Mouse (Mus musculus): ENCODE results near the gene Dhcr24. TPM values are rescaled to one million over a fixed set of nuclear protein-coding genes. Genes with fewer than 3 reads are reported as not detected.

The Dhcr24 gene
- polyA plus RNA-seq, 1 experiment from 2014 or later = 3.8 TPM

DNA sequence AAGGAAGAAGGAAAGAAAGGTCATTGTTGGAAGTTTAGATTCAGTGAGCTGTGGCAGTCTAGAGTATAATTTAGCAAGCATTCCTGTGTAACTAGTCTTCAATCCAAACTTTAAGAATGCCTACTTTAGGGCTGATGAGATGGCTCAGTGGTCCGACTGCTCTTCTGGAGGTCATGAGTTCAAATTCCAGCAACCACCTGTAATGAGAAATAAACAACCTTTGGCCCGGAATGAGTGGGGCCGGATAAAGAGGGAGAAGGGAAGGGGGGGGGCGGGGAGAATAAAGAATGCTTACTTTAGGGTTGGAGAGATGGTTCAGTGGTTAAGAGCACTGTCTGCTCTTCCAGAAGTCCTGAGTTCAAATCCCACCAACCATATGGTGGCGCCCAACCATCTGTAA, 3.6 kb upstream of the Dhcr24 start:
- 86% methylated on average over 5 of the region's 5 CpGs for WGBS
- H3K4me3 ChIP-seq (ENCODE audit: low read depth, low read length) = no peak overlapping the region
- no peak overlapping the region for H3K27ac ChIP-seq (ENCODE audit: low read length)
- peaks cover 3% of the 10 kb centered on the region; the same call in 1 of the 2 replicates for H3K9me3 ChIP-seq (replicated peaks; ENCODE audit: control insufficient read depth, low read length, poor library complexity, severe bottlenecking)
- H3K4me1 ChIP-seq (ENCODE audit: control insufficient read depth, insufficient read depth, low read length) = peaks cover 12% of the 10 kb centered on the region
- no peak overlapping the region for H3K9ac ChIP-seq (ENCODE audit: low read depth, low read length)
- no peaks in the 10 kb centered on the region for H3K27me3 ChIP-seq (ENCODE audit: control insufficient read depth, insufficient read depth, low read depth, low read length)
- no peaks in the 10 kb centered on the region for H3K36me3 ChIP-seq (ENCODE audit: control insufficient read depth, insufficient read depth, low read length)
- no peak for ATAC-seq
- H3K4me2 ChIP-seq (ENCODE audit: low read length) = no peak overlapping the region

DNA sequence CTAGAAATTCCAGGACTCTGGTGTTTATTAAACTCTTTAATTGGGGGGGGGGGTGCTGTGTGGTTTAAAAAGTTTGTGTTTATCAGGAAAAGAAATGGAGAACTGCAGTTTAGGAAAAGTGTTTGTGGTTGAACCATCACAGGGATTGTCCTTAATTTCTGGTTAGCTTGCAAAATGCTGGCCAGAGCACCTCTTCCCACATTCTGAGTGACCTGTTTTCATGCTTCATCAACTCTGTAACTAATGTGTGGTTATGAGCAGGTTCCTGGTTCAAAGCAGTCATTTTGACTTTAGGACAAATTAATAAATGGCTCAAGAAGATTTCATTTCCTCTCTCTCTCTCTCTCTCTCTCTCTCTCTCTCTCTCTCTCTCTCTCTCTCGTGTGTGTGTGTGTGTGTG, 2.9 kb upstream of the Dhcr24 start:
- Histone ChIP-seq H3K4me2 (ENCODE audit: low read length) (no peak overlapping the region), H3K36me3 (ENCODE audit: control insufficient read depth, insufficient read depth, low read length) (no peaks in the 10 kb centered on the region), H3K4me1 (ENCODE audit: control insufficient read depth, insufficient read depth, low read length) (peaks cover 19% of the 10 kb centered on the region), H3K4me3 (ENCODE audit: low read depth, low read length) (no peak overlapping the region), H3K27me3 (ENCODE audit: control insufficient read depth, insufficient read depth, low read depth, low read length) (no peaks in the 10 kb centered on the region), H3K9ac (ENCODE audit: low read depth, low read length) (no peak overlapping the region), H3K9me3 (replicated peaks; ENCODE audit: control insufficient read depth, low read length, poor library complexity, severe bottlenecking) (no peaks in the 10 kb centered on the region), H3K27ac (ENCODE audit: low read length) (no peak overlapping the region)
- no peak for ATAC-seq
- no CpG with 5 or more reads among the region's 1 CpGs for WGBS

DNA sequence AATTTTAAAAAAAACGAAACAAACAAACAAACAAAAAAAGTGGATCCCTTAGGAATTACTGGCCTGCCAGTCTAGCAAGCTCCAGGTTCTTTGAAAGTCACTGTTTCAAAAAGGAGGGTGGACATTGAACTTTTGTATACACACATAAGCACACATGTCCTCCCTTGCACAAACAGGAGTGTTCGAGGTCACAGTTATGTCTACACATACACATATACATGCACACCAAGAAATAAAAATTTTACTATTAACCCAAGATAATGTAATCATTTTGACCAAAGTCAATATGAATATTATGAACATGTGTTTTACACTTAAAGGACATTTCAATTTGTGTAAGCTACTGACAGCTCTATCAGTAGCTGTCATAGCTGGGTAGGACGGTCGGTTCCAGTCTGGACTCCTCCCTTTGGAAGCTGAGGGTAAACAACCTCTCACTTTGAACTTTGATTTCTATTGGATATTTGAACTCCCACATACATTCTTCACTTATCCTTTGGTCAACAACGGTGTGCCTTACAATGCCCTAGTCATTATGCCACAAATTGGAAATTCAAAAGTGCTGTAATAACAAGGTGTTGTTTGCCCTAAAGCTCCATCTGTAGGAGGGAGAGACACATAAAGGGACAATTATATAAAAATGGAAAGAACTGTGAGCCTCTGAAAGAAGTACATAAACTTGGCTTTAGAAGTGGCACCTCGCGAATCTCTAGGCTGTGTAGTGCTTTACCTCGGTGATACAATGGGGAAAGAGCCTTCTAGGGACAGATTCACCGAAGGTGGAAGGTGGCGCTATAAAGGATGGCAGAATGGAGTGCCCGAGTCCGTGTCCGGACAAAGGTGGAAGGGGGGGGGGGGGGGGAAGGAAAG, 1.3 kb upstream of the Dhcr24 start:
- Histone ChIP-seq H3K27me3 (ENCODE audit: control insufficient read depth, insufficient read depth, low read depth, low read length) (no peaks in the 10 kb centered on the region), H3K9ac (ENCODE audit: low read depth, low read length) (peak overlapping the region; percentile 56; the same call in 1 of the 2 replicates), H3K27ac (ENCODE audit: low read length) (peak overlapping the region; percentile 92; the same call in 1 of the 2 replicates), H3K4me3 (ENCODE audit: low read depth, low read length) (peak overlapping the region; percentile 83), H3K9me3 (replicated peaks; ENCODE audit: control insufficient read depth, low read length, poor library complexity, severe bottlenecking) (no peaks in the 10 kb centered on the region), H3K4me1 (ENCODE audit: control insufficient read depth, insufficient read depth, low read length) (peaks cover 35% of the 10 kb centered on the region), H3K36me3 (ENCODE audit: control insufficient read depth, insufficient read depth, low read length) (peaks cover 5% of the 10 kb centered on the region; the same call in 1 of the 2 replicates), H3K4me2 (ENCODE audit: low read length) (peak overlapping the region; percentile 98)
- WGBS = 29% methylated on average over 13 of the region's 13 CpGs
- no peak for ATAC-seq

DNA sequence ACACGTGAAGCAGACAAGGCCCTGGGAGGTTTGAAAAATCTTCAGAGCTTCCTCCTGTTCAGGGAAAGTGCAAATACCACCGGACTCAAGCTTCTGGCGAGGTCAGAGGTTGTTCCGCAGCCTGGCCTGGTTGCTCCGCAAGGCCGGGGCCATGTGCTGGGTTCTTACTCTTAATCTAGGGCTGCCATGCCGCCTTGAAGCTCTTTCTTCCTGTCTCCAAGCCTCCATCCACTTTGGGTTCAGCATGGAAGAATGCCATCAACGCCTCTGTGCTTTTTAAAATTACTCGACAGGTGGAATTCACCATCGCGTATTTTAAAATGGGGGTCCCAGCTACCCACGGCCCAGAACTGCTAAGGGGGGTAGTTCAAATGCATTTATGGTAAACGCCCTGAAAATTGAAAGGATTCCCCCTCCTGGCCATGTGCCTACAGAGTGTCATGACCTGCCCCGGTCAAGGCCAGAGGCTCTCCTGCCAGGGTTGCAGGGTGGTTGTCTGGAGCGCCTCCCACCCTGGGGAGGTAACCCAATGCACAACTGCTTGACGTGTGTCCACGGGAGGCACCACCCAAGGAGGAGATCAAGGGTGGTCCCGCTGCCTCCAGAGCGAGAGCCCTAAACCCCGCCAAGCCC, 509 bp upstream of the Dhcr24 start:
- H3K27me3 ChIP-seq (ENCODE audit: control insufficient read depth, insufficient read depth, low read depth, low read length) = no peaks in the 10 kb centered on the region
- ATAC-seq = no peak
- H3K27ac ChIP-seq (ENCODE audit: low read length) = peak overlapping the region; percentile 92
- H3K9me3 ChIP-seq (replicated peaks; ENCODE audit: control insufficient read depth, low read length, poor library complexity, severe bottlenecking) = no peaks in the 10 kb centered on the region
- under 1% methylated on average over 20 of the region's 20 CpGs for WGBS
- peaks cover 5% of the 10 kb centered on the region; the same call in 1 of the 2 replicates for H3K36me3 ChIP-seq (ENCODE audit: control insufficient read depth, insufficient read depth, low read length)
- H3K4me1 ChIP-seq (ENCODE audit: control insufficient read depth, insufficient read depth, low read length) = peaks cover 37% of the 10 kb centered on the region
- peak overlapping the region; percentile 83 for H3K4me3 ChIP-seq (ENCODE audit: low read depth, low read length)
- H3K9ac ChIP-seq (ENCODE audit: low read depth, low read length) = peak overlapping the region; percentile 56
- peak overlapping the region; percentile 98 for H3K4me2 ChIP-seq (ENCODE audit: low read length)

DNA sequence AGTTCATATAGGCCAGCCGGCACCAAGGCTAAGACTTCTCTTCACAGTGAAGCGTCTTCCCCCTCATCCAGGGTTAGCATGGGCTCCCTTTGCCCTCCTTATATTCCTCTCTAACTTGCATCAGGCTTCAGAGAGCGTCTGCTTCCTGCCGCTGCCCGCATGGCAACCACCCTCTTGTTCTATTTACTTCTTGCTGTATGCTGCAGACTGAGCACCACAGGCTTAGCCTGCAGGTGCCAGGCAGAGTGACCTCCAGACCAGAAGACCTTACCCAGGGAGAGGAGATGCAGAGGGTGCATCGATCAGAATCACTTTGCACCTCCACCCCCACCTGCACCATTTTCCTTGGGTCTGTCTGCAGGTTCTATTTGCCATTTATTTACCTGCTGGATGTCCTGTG, 1.2 kb downstream of the Dhcr24 start:
- peak overlapping the region; percentile 83 for H3K4me3 ChIP-seq (ENCODE audit: low read depth, low read length)
- peaks cover 9% of the 10 kb centered on the region for H3K36me3 ChIP-seq (ENCODE audit: control insufficient read depth, insufficient read depth, low read length)
- H3K9ac ChIP-seq (ENCODE audit: low read depth, low read length) = peak overlapping the region; percentile 80
- H3K4me1 ChIP-seq (ENCODE audit: control insufficient read depth, insufficient read depth, low read length) = peaks cover 37% of the 10 kb centered on the region
- H3K27me3 ChIP-seq (ENCODE audit: control insufficient read depth, insufficient read depth, low read depth, low read length) = no peaks in the 10 kb centered on the region
- 6% methylated on average over 6 of the region's 6 CpGs for WGBS
- no peak overlapping the region for H3K27ac ChIP-seq (ENCODE audit: low read length)
- no peak for ATAC-seq
- H3K9me3 ChIP-seq (replicated peaks; ENCODE audit: control insufficient read depth, low read length, poor library complexity, severe bottlenecking) = no peaks in the 10 kb centered on the region
- peak overlapping the region; percentile 98 for H3K4me2 ChIP-seq (ENCODE audit: low read length)

DNA sequence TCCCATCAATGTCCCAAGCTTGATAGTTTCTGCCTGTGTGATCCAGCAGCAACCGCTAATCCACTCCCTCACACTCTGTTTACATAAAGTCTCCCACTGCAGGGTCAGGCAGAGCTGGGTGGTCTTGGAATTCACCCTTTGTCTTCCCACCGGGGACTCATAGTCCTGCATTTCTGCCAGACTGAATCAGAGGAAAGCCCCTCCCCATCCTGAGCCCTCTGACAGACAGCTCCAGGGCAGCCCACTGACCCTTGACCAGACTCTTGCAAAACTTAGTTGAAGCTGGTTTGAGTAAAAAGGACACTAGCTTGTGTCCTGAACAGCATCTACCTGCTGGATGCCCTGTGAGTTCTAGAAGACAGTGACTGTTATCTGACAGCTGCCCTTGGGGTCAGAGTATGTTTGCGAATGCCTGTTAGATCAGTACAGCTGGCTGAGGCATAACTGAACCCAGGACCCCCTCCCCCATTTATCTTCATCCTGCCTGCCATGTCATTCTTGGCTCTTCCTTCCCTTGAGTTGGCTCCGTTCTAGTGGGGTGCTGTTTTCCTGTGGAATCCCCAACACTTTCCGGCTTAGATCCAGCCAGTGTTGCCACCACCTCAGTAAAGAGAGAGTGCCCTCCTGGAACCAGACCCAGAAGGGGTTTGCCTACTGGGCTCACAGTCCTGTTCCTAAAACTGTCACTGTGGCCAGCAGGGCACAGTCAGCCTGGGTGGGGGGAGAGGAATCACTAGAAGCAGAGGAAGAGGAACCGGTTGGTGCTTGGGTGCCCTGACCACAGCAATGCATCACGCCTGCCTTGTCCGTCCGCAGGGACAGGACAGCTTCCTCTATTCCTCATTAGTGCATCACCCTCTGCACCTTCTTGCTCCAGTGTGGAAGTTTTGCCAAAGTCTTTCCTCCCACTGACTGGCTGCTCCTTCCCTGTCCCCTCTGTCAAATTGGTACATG, 2.3 kb downstream of the Dhcr24 start:
- Histone ChIP-seq H3K4me1 (ENCODE audit: control insufficient read depth, insufficient read depth, low read length) (peaks cover 37% of the 10 kb centered on the region), H3K4me2 (ENCODE audit: low read length) (peak overlapping the region; percentile 98), H3K9ac (ENCODE audit: low read depth, low read length) (peak overlapping the region; percentile 80)

DNA sequence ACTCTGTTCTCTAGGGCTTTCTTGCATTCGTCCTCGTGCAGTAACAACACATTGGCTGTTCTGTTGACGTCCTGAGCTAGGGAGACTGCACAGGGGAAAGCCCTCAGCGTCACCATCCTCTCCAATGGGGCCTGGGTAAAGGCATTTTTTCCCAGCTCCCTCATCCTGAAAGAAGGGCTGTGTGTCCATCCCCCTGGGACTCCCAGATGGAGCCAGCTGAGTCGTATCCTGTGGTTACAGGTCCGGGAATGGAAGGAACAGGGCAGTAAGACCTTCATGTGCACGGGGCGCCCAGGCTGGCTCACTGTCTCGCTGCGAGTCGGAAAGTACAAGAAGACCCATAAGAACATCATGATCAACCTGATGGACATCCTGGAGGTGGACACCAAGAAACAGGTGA, 3.3 kb downstream of the Dhcr24 start:
- WGBS = 87% methylated on average over 11 of the region's 11 CpGs
- peaks cover 13% of the 10 kb centered on the region for H3K36me3 ChIP-seq (ENCODE audit: control insufficient read depth, insufficient read depth, low read length)
- peak overlapping the region; percentile 52 for H3K9ac ChIP-seq (ENCODE audit: low read depth, low read length)
- no peak overlapping the region for H3K4me3 ChIP-seq (ENCODE audit: low read depth, low read length)
- no peak for ATAC-seq
- H3K27ac ChIP-seq (ENCODE audit: low read length) = no peak overlapping the region
- no peaks in the 10 kb centered on the region for H3K9me3 ChIP-seq (replicated peaks; ENCODE audit: control insufficient read depth, low read length, poor library complexity, severe bottlenecking)
- peak overlapping the region; percentile 98 for H3K4me2 ChIP-seq (ENCODE audit: low read length)
- no peaks in the 10 kb centered on the region for H3K27me3 ChIP-seq (ENCODE audit: control insufficient read depth, insufficient read depth, low read depth, low read length)
- peaks cover 37% of the 10 kb centered on the region for H3K4me1 ChIP-seq (ENCODE audit: control insufficient read depth, insufficient read depth, low read length)

More for the DNA sequence above, 2.3 kb downstream of the Dhcr24 start:
- 50% methylated on average over 9 of the region's 9 CpGs for WGBS
- no peak overlapping the region for H3K27ac ChIP-seq (ENCODE audit: low read length)
- peak overlapping the region; percentile 83 for H3K4me3 ChIP-seq (ENCODE audit: low read depth, low read length)
- H3K9me3 ChIP-seq (replicated peaks; ENCODE audit: control insufficient read depth, low read length, poor library complexity, severe bottlenecking) = no peaks in the 10 kb centered on the region
- ATAC-seq = no peak
- peaks cover 13% of the 10 kb centered on the region for H3K36me3 ChIP-seq (ENCODE audit: control insufficient read depth, insufficient read depth, low read length)
- H3K27me3 ChIP-seq (ENCODE audit: control insufficient read depth, insufficient read depth, low read depth, low read length) = no peaks in the 10 kb centered on the region

DNA sequence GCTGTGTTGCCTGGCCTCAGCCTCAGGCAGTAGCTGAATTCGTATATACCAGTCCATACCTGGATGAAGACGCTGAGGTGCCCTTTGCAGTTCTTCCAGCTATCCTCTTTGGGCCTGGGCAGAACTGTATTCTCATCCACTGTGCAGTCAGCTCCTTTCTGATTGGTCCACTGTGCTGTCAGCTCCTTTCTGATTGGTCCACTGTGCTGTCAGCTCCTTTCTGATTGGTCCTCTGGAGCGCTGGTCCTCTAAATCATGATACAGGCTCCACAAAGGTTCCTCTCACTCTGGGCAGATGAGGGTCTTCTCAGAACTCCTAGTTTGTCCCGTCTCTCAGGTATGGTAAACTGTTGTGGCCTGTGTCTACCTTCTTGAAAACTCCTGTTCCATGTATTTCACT, 8.8 kb downstream of the Dhcr24 start:
- no peaks in the 10 kb centered on the region for H3K9me3 ChIP-seq (replicated peaks; ENCODE audit: control insufficient read depth, low read length, poor library complexity, severe bottlenecking)
- no peak overlapping the region for H3K4me2 ChIP-seq (ENCODE audit: low read length)
- H3K36me3 ChIP-seq (ENCODE audit: control insufficient read depth, insufficient read depth, low read length) = peaks cover 21% of the 10 kb centered on the region
- peaks cover under 1% of the 10 kb centered on the region for H3K4me1 ChIP-seq (ENCODE audit: control insufficient read depth, insufficient read depth, low read length)
- H3K27ac ChIP-seq (ENCODE audit: low read length) = no peak overlapping the region
- 95% methylated on average over 4 of the region's 4 CpGs for WGBS
- H3K9ac ChIP-seq (ENCODE audit: low read depth, low read length) = no peak overlapping the region
- H3K4me3 ChIP-seq (ENCODE audit: low read depth, low read length) = no peak overlapping the region
- no peaks in the 10 kb centered on the region for H3K27me3 ChIP-seq (ENCODE audit: control insufficient read depth, insufficient read depth, low read depth, low read length)
- ATAC-seq = no peak
